Mouse (Mus musculus): Measurements from ENCODE around the gene Tmem203. TPM values are rescaled to one million over a fixed set of nuclear protein-coding genes. Genes with fewer than 3 reads are reported as not detected.

Tmem203 gene
- polyA plus RNA-seq, 1 experiment from 2014 or later, result 11.2 TPM

- no peak for ATAC-seq (ENCODE audit: low read depth)
- H3K27me3 ChIP-seq (ENCODE audit: control insufficient read depth, insufficient read depth, low read length), result no peaks in the 10 kb centered on the region
- H3K9me3 ChIP-seq (ENCODE audit: control insufficient read depth, low read length), result no peaks in the 10 kb centered on the region
- peak overlapping the region; percentile 99 for H3K4me2 ChIP-seq (ENCODE audit: low read depth, low read length)
- H3K9ac ChIP-seq (replicated peaks; ENCODE audit: low read depth, low read length), result peak overlapping the region; percentile 68; the same call in 1 of the 2 replicates
- peaks cover 50% of the 10 kb centered on the region for H3K4me1 ChIP-seq (ENCODE audit: control insufficient read depth, insufficient read depth, low read length)
- peak overlapping the region; percentile 71; the same call in 1 of the 2 replicates for H3K4me3 ChIP-seq (ENCODE audit: low read depth, low read length)
- H3K36me3 ChIP-seq (ENCODE audit: control insufficient read depth, insufficient read depth, low read length), result peaks cover 6% of the 10 kb centered on the region
- H3K27ac ChIP-seq (ENCODE audit: low read depth, low read length), result no peak overlapping the region
- 85% methylated on average over 5 of the region's 5 CpGs for WGBS
Observed at GRCm38 (mm10) chr2:25264286-25264660, 9.0 kb downstream of the Tmem203 start.

GRCm38 (mm10) chr2:25264851-25265250 lies 9.6 kb downstream of the Tmem203 start:
- Histone ChIP-seq H3K9me3 (ENCODE audit: control insufficient read depth, low read length) (no peaks in the 10 kb centered on the region), H3K27ac (ENCODE audit: low read depth, low read length) (no peak overlapping the region), H3K9ac (replicated peaks; ENCODE audit: low read depth, low read length) (peak overlapping the region; percentile 26), H3K4me1 (ENCODE audit: control insufficient read depth, insufficient read depth, low read length) (peaks cover 50% of the 10 kb centered on the region), H3K36me3 (ENCODE audit: control insufficient read depth, insufficient read depth, low read length) (peaks cover 11% of the 10 kb centered on the region), H3K27me3 (ENCODE audit: control insufficient read depth, insufficient read depth, low read length) (no peaks in the 10 kb centered on the region), H3K4me2 (ENCODE audit: low read depth, low read length) (peak overlapping the region; percentile 99), H3K4me3 (ENCODE audit: low read depth, low read length) (peak overlapping the region; percentile 12; the same call in 1 of the 2 replicates)
- 70% methylated on average over 3 of the region's 3 CpGs for WGBS
- no peak for ATAC-seq (ENCODE audit: low read depth)

DNA sequence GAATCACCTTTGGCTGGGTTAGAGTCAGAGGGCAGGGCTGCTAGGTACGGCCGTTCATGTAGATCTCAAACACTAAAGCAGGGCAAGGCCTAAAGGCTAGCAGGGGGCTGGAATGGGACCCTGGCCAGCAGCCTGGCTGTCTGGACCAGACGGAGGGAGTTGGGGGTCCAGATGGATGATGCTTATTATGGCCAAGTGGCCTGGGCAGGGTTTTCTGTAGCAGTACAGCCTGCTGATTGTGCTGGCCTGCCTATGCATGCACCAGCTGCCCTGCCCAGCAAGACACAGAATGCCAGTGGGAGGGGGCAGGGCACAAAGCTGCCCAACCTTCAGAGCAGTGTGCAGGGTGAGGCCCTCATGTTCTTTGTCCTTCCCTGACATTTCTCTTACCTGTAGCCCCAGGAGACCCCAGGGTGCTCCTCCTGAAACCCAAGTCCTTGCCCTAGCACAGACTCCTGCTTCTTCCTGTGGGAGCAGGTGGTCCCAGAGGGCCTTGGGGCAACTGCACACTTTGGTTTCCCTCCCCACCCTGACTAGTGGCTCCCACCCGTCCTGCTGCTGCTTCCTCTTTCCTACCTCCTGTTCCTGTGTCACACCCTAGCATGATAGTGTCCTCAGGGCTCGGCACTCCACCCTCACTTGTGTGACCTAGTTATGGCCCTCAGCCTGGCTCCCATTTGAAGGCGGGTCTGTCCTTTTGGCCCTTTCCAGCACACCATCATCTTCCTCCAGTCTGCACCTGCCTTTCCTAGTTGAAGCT lies 10.8 kb downstream of the Tmem203 start:
- H3K36me3 ChIP-seq (ENCODE audit: control insufficient read depth, insufficient read depth, low read length), result peaks cover 16% of the 10 kb centered on the region
- peak overlapping the region; percentile 12; the same call in 1 of the 2 replicates for H3K4me3 ChIP-seq (ENCODE audit: low read depth, low read length)
- peaks cover 54% of the 10 kb centered on the region for H3K4me1 ChIP-seq (ENCODE audit: control insufficient read depth, insufficient read depth, low read length)
- no peaks in the 10 kb centered on the region for H3K27me3 ChIP-seq (ENCODE audit: control insufficient read depth, insufficient read depth, low read length)
- peak overlapping the region; percentile 99 for H3K4me2 ChIP-seq (ENCODE audit: low read depth, low read length)
- H3K9ac ChIP-seq (replicated peaks; ENCODE audit: low read depth, low read length), result peak overlapping the region; percentile 32; the same call in 1 of the 2 replicates
- ATAC-seq (ENCODE audit: low read depth), result no peak
- WGBS, result 58% methylated on average over 6 of the region's 6 CpGs
- H3K27ac ChIP-seq (ENCODE audit: low read depth, low read length), result peak overlapping the region; percentile 64
- H3K9me3 ChIP-seq (ENCODE audit: control insufficient read depth, low read length), result no peaks in the 10 kb centered on the region

DNA sequence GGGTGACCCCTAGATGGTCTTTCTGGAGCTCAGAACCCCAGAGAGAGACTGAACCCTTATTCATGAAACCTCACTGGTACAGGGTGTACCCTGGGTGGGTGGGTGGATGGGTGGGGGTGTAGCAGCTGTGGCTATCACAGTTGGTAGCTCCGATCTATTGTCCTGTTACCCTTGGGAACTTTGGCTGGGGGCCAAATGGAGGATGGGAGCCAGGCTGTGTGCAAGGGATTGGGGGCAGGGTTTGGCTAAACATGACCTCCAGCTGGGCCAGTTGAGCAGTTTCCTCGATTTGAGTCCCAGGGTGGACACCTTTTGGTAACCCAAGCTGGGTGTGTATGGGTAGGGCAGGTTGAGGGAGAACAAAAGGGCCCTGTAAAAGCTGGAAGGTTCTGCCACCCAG lies 11.5 kb downstream of the Tmem203 start:
- Histone ChIP-seq H3K27ac (ENCODE audit: low read depth, low read length) (peak overlapping the region; percentile 64), H3K27me3 (ENCODE audit: control insufficient read depth, insufficient read depth, low read length) (no peaks in the 10 kb centered on the region), H3K9ac (replicated peaks; ENCODE audit: low read depth, low read length) (peak overlapping the region; percentile 32; the same call in 1 of the 2 replicates), H3K4me3 (ENCODE audit: low read depth, low read length) (no peak overlapping the region), H3K4me2 (ENCODE audit: low read depth, low read length) (peak overlapping the region; percentile 99; the same call in 1 of the 2 replicates), H3K9me3 (ENCODE audit: control insufficient read depth, low read length) (no peaks in the 10 kb centered on the region), H3K36me3 (ENCODE audit: control insufficient read depth, insufficient read depth, low read length) (peaks cover 16% of the 10 kb centered on the region), H3K4me1 (ENCODE audit: control insufficient read depth, insufficient read depth, low read length) (peaks cover 60% of the 10 kb centered on the region)
- 27% methylated on average over 2 of the region's 2 CpGs for WGBS
- ATAC-seq (ENCODE audit: low read depth), result no peak

GRCm38 (mm10) chr2:25267241-25267640 lies 12.0 kb downstream of the Tmem203 start:
- no peak overlapping the region for H3K9ac ChIP-seq (replicated peaks; ENCODE audit: low read depth, low read length)
- peak overlapping the region; percentile 61; the same call in 1 of the 2 replicates for H3K27ac ChIP-seq (ENCODE audit: low read depth, low read length)
- no peak for ATAC-seq (ENCODE audit: low read depth)
- H3K36me3 ChIP-seq (ENCODE audit: control insufficient read depth, insufficient read depth, low read length), result peaks cover 16% of the 10 kb centered on the region
- H3K4me1 ChIP-seq (ENCODE audit: control insufficient read depth, insufficient read depth, low read length), result peaks cover 60% of the 10 kb centered on the region
- peak overlapping the region; percentile 11; the same call in 1 of the 2 replicates for H3K4me2 ChIP-seq (ENCODE audit: low read depth, low read length)
- no peak overlapping the region for H3K4me3 ChIP-seq (ENCODE audit: low read depth, low read length)
- no peaks in the 10 kb centered on the region for H3K9me3 ChIP-seq (ENCODE audit: control insufficient read depth, low read length)
- H3K27me3 ChIP-seq (ENCODE audit: control insufficient read depth, insufficient read depth, low read length), result no peaks in the 10 kb centered on the region

GRCm38 (mm10) chr2:25267746-25268309 lies 12.6 kb downstream of the Tmem203 start:
- H3K9me3 ChIP-seq (ENCODE audit: control insufficient read depth, low read length), result no peaks in the 10 kb centered on the region
- H3K36me3 ChIP-seq (ENCODE audit: control insufficient read depth, insufficient read depth, low read length), result peaks cover 16% of the 10 kb centered on the region
- H3K27me3 ChIP-seq (ENCODE audit: control insufficient read depth, insufficient read depth, low read length), result no peaks in the 10 kb centered on the region
- H3K4me2 ChIP-seq (ENCODE audit: low read depth, low read length), result peak overlapping the region; percentile 11; the same call in 1 of the 2 replicates
- no peak for ATAC-seq (ENCODE audit: low read depth)
- no peak overlapping the region for H3K4me3 ChIP-seq (ENCODE audit: low read depth, low read length)
- no peak overlapping the region for H3K27ac ChIP-seq (ENCODE audit: low read depth, low read length)
- 73% methylated on average over 4 of the region's 4 CpGs for WGBS
- peaks cover 60% of the 10 kb centered on the region for H3K4me1 ChIP-seq (ENCODE audit: control insufficient read depth, insufficient read depth, low read length)
- H3K9ac ChIP-seq (replicated peaks; ENCODE audit: low read depth, low read length), result no peak overlapping the region

DNA sequence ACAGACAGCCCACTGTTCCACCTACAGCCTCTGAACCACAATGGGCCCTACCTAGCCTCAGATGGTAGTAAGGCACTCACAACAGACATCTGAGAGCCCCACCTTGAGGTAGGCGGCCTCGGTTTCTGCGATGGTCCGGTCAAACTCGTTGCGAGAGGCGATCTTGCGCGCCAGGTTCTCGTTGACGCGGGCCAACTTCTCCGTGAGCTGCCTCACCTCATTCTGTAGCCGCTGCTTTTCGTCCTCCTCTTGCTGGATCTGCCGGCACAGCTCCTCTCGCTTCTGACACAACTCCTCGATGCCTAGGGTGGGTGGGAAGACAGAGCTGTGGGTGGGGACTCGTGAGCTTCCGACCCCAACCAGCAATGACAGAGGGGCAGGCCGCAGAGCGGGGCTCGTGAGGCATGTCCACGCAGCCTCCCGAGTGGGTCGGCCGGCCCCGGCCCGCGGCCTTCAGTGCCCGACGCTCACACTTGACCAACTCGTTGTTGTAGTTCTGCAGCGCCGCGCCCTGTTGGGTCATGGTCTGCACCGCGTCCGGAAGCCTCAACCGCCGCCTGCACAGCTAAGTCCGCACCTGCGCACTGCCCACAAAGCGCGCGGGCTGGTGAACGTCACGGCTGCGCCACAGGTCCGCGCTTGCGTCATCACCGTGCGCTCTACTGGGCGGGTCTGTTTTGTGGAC lies 16.7 kb downstream of the Tmem203 start, which contains the start of the genes Ssna1 and Anapc2:
TSS of gene Ssna1 (minus strand) at position 612 of the 685 bp plus-strand sequence.
TSS of gene Anapc2 (plus strand) at position 652 of the 685 bp plus-strand sequence.
- H3K27me3 ChIP-seq (ENCODE audit: control insufficient read depth, insufficient read depth, low read length), result no peaks in the 10 kb centered on the region
- H3K4me2 ChIP-seq (ENCODE audit: low read depth, low read length), result peak within 1 kb of the TSS; percentile 95
- H3K36me3 ChIP-seq (ENCODE audit: control insufficient read depth, insufficient read depth, low read length), result peaks cover 36% of the 10 kb centered on the region
- H3K27ac ChIP-seq (ENCODE audit: low read depth, low read length), result peak within 1 kb of the TSS; percentile 82
- H3K9ac ChIP-seq (replicated peaks; ENCODE audit: low read depth, low read length), result peak within 1 kb of the TSS; percentile 76
- WGBS, result under 1% methylated on average over 53 of the region's 55 CpGs
- H3K9me3 ChIP-seq (ENCODE audit: control insufficient read depth, low read length), result no peaks in the 10 kb centered on the region
- peaks cover 32% of the 10 kb centered on the region for H3K4me1 ChIP-seq (ENCODE audit: control insufficient read depth, insufficient read depth, low read length)
- peak within 1 kb of the TSS; percentile 86 for H3K4me3 ChIP-seq (ENCODE audit: low read depth, low read length)
- peak; percentile 95 for ATAC-seq (ENCODE audit: low read depth)

DNA sequence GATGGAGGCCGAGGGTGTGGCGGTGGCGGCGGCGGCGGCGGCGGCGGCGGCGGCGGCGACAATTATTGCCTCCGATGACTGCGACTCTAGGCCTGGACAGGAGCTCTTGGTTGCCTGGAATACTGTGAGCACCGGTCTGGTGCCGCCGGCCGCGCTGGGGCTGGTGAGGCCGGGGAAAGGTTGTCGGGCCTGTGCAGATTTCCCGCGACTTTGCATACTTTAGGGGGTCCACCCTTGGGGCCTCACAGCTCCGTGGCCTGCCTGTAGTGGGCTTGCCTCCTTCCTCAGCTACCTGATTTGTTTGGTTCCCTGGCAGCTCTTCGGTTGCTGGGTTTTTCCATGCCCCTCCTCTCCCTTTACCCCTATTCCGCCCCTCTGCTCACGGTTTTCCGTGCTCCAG lies 17.3 kb downstream of the Tmem203 start:
- ATAC-seq (ENCODE audit: low read depth), result peak; percentile 54
- no peaks in the 10 kb centered on the region for H3K9me3 ChIP-seq (ENCODE audit: control insufficient read depth, low read length)
- peak overlapping the region; percentile 76 for H3K9ac ChIP-seq (replicated peaks; ENCODE audit: low read depth, low read length)
- peaks cover 27% of the 10 kb centered on the region for H3K4me1 ChIP-seq (ENCODE audit: control insufficient read depth, insufficient read depth, low read length)
- peak overlapping the region; percentile 95 for H3K4me2 ChIP-seq (ENCODE audit: low read depth, low read length)
- peak overlapping the region; percentile 64 for H3K27ac ChIP-seq (ENCODE audit: low read depth, low read length)
- WGBS, result 0% methylated on average over 27 of the region's 29 CpGs
- H3K36me3 ChIP-seq (ENCODE audit: control insufficient read depth, insufficient read depth, low read length), result peaks cover 42% of the 10 kb centered on the region
- no peaks in the 10 kb centered on the region for H3K27me3 ChIP-seq (ENCODE audit: control insufficient read depth, insufficient read depth, low read length)
- peak overlapping the region; percentile 86 for H3K4me3 ChIP-seq (ENCODE audit: low read depth, low read length)

All from neural tube, embryonic 14.5 days (tissue).